Mouse (Mus musculus): ENCODE measurements around the gene Cep295.
A peak's percentile ranks its signal among the peaks of the same experiment; 100 is the strongest.

Gene Cep295

GRCm38 (mm10) chr9:15306398-15307119 lies 51.0 kb downstream of the Cep295 start, which contains the start of gene 4931406C07Rik:
TSS of gene 4931406C07Rik (minus strand) at chr9:15306448.
- DNase-seq (ENCODE audit: low read depth): peak; percentile 54

GRCm38 (mm10) chr9:15305503-15306397 lies 51.8 kb downstream of the Cep295 start, which contains the start of gene Taf1d:
TSS of gene Taf1d (plus strand) at chr9:15306214.
- DNase-seq (ENCODE audit: low read depth): peak; percentile 95

- peak; percentile 20 for DNase-seq (ENCODE audit: low read depth)
Measured at GRCm38 (mm10) chr9:15302881-15303280, 54.7 kb downstream of the Cep295 start.

GRCm38 (mm10) chr9:15302006-15302405 lies 55.6 kb downstream of the Cep295 start:
- peak; percentile 39 for DNase-seq (ENCODE audit: low read depth)

GRCm38 (mm10) chr9:15301399-15301798 lies 56.2 kb downstream of the Cep295 start:
- peak; percentile 86 for DNase-seq (ENCODE audit: low read depth)

GRCm38 (mm10) chr9:15300056-15300455 lies 57.5 kb downstream of the Cep295 start:
- peak; percentile 76 for DNase-seq (ENCODE audit: low read depth)

- DNase-seq (ENCODE audit: low read depth): no peak
Measured at GRCm38 (mm10) chr9:15298451-15298850, 59.1 kb downstream of the Cep295 start.

- no peak for DNase-seq (ENCODE audit: low read depth)
Measured at GRCm38 (mm10) chr9:15297112-15297511, 60.5 kb downstream of the Cep295 start.

- peak; percentile 99 for DNase-seq (ENCODE audit: low read depth)
Measured at GRCm38 (mm10) chr9:15289251-15289650, 68.3 kb downstream of the Cep295 start.

GRCm38 (mm10) chr9:15288402-15288801 lies 69.2 kb downstream of the Cep295 start:
- DNase-seq (ENCODE audit: low read depth): no peak

GRCm38 (mm10) chr9:15287846-15288245 lies 69.7 kb downstream of the Cep295 start:
- DNase-seq (ENCODE audit: low read depth): no peak

GRCm38 (mm10) chr9:15285443-15285842 lies 72.1 kb downstream of the Cep295 start:
- no peak for DNase-seq (ENCODE audit: low read depth)

GRCm38 (mm10) chr9:15280491-15280879 lies 77.1 kb downstream of the Cep295 start:
- DNase-seq (ENCODE audit: low read depth): no peak

- DNase-seq (ENCODE audit: low read depth): peak; percentile 95
Measured at GRCm38 (mm10) chr9:15279649-15280490, 77.7 kb downstream of the Cep295 start, which contains the start of gene Med17. TSS of gene Med17 (minus strand) at chr9:15279931.

- DNase-seq (ENCODE audit: low read depth): no peak
Measured at GRCm38 (mm10) chr9:15279139-15279648, 78.4 kb downstream of the Cep295 start.

- no peak for DNase-seq (ENCODE audit: low read depth)
Measured at GRCm38 (mm10) chr9:15278343-15278742, 79.2 kb downstream of the Cep295 start.

- no peak for DNase-seq (ENCODE audit: low read depth)
Measured at GRCm38 (mm10) chr9:15276855-15277254, 80.7 kb downstream of the Cep295 start.

GRCm38 (mm10) chr9:15273981-15274380 lies 83.6 kb downstream of the Cep295 start:
- peak; percentile 23 for DNase-seq (ENCODE audit: low read depth)

Data from 416B (cell line).